Mouse (Mus musculus) neural tube, embryonic 15.5 days (tissue): ENCODE results near the gene Robo2. TPM values are rescaled to one million over a fixed set of nuclear protein-coding genes. Genes with fewer than 3 reads are reported as not detected.

Experiments
- ATAC-seq: fragments of 200-750 bp; cut with Nextera tagmentation; 2 replicates; pipeline ENCODE4 v1.8.0; 2017; ENCODE audit warnings: mild to moderate bottlenecking, moderate TSS enrichment, moderate library complexity; ENCODE audit not compliant: low FRiP score
- H3K27ac ChIP-seq: fragments of 300-500 bp; sonication (generic); replicated peaks from 2 replicates; pipeline ENCODE4 v1.5.1; 2015; ENCODE audit warnings: mild to moderate bottlenecking, inconsistent platforms
- H3K27me3 ChIP-seq: fragments of 300-500 bp; sonication (generic); replicated peaks from 2 replicates; pipeline ENCODE4 v1.6.1; 2015; ENCODE audit warnings: inconsistent platforms
- H3K36me3 ChIP-seq: fragments of 300-500 bp; sonication (generic); 2 replicates; pipeline ENCODE4 v1.6.1; 2015; ENCODE audit warnings: inconsistent platforms
- H3K4me1 ChIP-seq: fragments of 300-500 bp; sonication (generic); 2 replicates; pipeline ENCODE4 v1.6.1; 2015; ENCODE audit warnings: inconsistent platforms
- H3K4me2 ChIP-seq: fragments of 300-500 bp; sonication (generic); 2 replicates; pipeline ENCODE4 v1.6.1; 2015; ENCODE audit warnings: inconsistent platforms, mild to moderate bottlenecking, moderate library complexity
- H3K4me3 ChIP-seq: fragments of 300-500 bp; sonication (generic); replicated peaks from 2 replicates; pipeline ENCODE4 v1.5.1; 2015; ENCODE audit warnings: mild to moderate bottlenecking, inconsistent platforms
- H3K9ac ChIP-seq: fragments of 300-500 bp; sonication (generic); replicated peaks from 2 replicates; pipeline ENCODE4 v1.6.1; 2015; ENCODE audit warnings: mild to moderate bottlenecking, inconsistent platforms
- H3K9me3 ChIP-seq: fragments of 300-500 bp; sonication (generic); replicated peaks from 2 replicates; pipeline ENCODE4 v1.6.1; 2016; ENCODE audit warnings: inconsistent platforms
- WGBS: fragments of 180-500 bp; shearing (Covaris S2); methylation state at CpG from one replicate; pipeline ENCODE4 v1.1.7; 2015; ENCODE audit warnings: mixed read lengths; 5-methylcytosine and 5-hydroxymethylcytosine counted together
- polyA plus RNA-seq: library from polyadenylated mRNA; unstranded; fragments of >200 nt; fragmentation: Nextera tagmentation; extraction: Ambion mirVana; gene quantifications from 2 replicates; pipeline ENCODE4 v1.2.1, GENCODE M21; 2015

Gene Robo2
- polyA plus RNA-seq, 1 experiment from 2014 or later, result 87.3 TPM

GRCm38 (mm10) chr16:74191621-74192020 is 220.0 kb downstream of the Robo2 start:
- Histone ChIP-seq H3K27ac (no peak overlapping the region), H3K9ac (no peak overlapping the region), H3K9me3 (no peaks in the 10 kb centered on the region), H3K4me3 (no peak overlapping the region), H3K4me2 (no peak overlapping the region), H3K27me3 (no peaks in the 10 kb centered on the region), H3K4me1 (no peaks in the 10 kb centered on the region), H3K36me3 (no peaks in the 10 kb centered on the region)
- 62% methylated on average over 2 of the region's 2 CpGs for WGBS
- ATAC-seq, result no peak

DNA sequence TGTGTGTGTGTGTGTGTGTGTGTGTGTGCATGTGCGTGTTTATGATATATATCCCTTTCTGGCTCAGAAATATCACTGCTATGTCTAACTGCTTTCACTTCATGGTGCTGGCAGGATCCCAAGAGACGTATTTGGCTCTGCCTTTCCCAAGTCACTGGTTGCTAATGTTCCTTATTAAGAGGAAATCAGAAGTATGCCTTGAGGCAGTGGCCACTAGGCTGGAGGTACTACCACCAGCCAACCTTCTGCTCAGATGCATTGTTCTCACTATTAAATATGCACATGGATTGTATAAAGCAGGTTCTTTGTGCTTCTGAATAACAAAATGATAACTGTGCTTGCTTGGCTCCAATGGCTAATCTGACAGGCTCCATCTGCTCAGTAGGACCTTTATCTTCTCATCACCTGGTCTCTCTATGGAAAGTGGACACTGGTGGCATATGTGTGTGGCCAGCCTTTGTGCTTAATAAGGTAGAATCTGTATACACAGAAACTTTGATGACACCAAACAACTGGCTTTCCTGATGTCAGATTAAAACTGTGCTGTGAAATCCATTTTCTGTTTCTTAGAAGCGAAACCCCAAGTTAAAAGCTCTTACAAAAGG is 229.0 kb downstream of the Robo2 start:
- Histone ChIP-seq H3K4me1 (peaks cover 5% of the 10 kb centered on the region; the same call in 1 of the 2 replicates), H3K9me3 (no peaks in the 10 kb centered on the region), H3K4me2 (no peak overlapping the region), H3K36me3 (no peaks in the 10 kb centered on the region), H3K4me3 (no peak overlapping the region), H3K27ac (peak overlapping the region; percentile 2; the same call in 1 of the 2 replicates), H3K9ac (no peak overlapping the region), H3K27me3 (no peaks in the 10 kb centered on the region)
- WGBS, result 69% methylated on average over 3 of the region's 3 CpGs
- ATAC-seq, result no peak

DNA sequence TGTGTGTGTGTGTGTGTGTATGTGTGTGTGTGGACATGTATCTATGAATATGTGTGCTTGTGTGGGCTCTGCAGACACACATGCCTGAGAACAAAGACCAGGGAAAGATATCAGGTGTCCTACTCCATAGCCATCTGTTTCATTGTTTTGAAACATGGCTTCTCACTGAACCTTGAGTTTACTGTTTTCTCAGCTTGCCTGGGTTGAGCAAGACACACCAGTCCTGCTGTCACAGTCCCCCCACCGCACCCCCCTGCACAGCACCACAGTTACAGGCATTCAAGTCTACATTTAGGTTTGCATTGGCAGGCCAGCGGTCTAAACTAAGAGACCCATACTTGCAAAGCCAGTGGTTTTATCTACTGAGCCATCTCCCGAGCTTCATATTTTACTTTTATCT is 239.0 kb downstream of the Robo2 start:
- 87% methylated on average over 3 of the region's 3 CpGs for WGBS

GRCm38 (mm10) chr16:74169642-74170041 is 242.0 kb downstream of the Robo2 start:
- no peak overlapping the region for H3K27ac ChIP-seq
- no peaks in the 10 kb centered on the region for H3K27me3 ChIP-seq
- H3K9me3 ChIP-seq, result no peaks in the 10 kb centered on the region
- 95% methylated on average over 4 of the region's 4 CpGs for WGBS
- no peak overlapping the region for H3K9ac ChIP-seq
- H3K4me1 ChIP-seq, result peaks cover 4% of the 10 kb centered on the region; the same call in 1 of the 2 replicates
- no peaks in the 10 kb centered on the region for H3K36me3 ChIP-seq
- H3K4me2 ChIP-seq, result no peak overlapping the region
- no peak for ATAC-seq
- no peak overlapping the region for H3K4me3 ChIP-seq

More for the DNA sequence above, 239.0 kb downstream of the Robo2 start:
- H3K4me3 ChIP-seq, result no peak overlapping the region
- H3K36me3 ChIP-seq, result no peaks in the 10 kb centered on the region
- H3K27me3 ChIP-seq, result no peaks in the 10 kb centered on the region
- no peaks in the 10 kb centered on the region for H3K4me1 ChIP-seq
- H3K27ac ChIP-seq, result no peak overlapping the region
- H3K4me2 ChIP-seq, result no peak overlapping the region
- no peak overlapping the region for H3K9ac ChIP-seq
- no peak for ATAC-seq
- H3K9me3 ChIP-seq, result no peaks in the 10 kb centered on the region

DNA sequence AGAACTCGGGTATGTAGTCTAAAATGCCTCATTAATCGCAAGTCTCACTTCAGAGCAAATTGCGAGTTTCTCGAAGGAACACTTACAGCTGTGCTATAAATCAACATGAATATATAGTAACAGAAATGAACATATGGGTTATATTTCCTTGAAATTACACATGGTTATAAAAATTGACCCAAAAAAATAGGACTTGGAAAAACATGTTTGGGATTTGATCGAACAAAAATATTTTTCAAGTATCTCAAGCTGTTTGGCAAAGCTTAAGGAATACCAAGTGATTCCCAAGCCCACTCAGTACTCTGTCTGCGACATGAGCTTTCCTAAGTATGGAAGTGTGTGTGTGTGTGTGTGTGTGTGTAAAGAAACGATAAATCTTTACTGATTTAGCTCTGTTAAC is 242.5 kb downstream of the Robo2 start:
- Histone ChIP-seq H3K4me1 (peaks cover 4% of the 10 kb centered on the region; the same call in 1 of the 2 replicates), H3K4me2 (no peak overlapping the region), H3K9me3 (no peaks in the 10 kb centered on the region), H3K4me3 (no peak overlapping the region), H3K36me3 (no peaks in the 10 kb centered on the region), H3K27ac (no peak overlapping the region), H3K27me3 (no peaks in the 10 kb centered on the region), H3K9ac (no peak overlapping the region)
- ATAC-seq, result no peak
- 71% methylated on average over 7 of the region's 7 CpGs for WGBS

DNA sequence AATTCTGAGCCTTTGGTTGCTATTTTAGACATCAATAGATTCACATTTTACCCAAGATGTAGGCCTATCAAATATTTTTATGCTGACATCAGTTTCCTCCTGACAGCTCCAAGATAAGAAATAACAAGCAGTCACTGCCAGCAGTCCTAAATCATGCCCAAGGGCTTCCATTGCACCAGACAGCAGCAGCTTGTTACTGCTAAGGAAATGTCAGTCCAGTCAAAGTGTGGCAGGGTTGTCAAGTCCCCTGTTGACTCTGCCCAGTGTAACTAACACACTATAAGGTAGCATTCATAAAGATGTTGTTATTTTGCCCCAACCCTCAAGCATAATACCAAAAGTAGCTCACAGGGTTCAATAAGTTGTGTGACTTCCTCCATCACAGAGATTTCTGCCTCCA is 243.8 kb downstream of the Robo2 start:
- Histone ChIP-seq H3K4me3 (no peak overlapping the region), H3K36me3 (no peaks in the 10 kb centered on the region), H3K9me3 (no peaks in the 10 kb centered on the region), H3K27ac (no peak overlapping the region), H3K27me3 (no peaks in the 10 kb centered on the region), H3K4me1 (peaks cover 4% of the 10 kb centered on the region; the same call in 1 of the 2 replicates), H3K4me2 (no peak overlapping the region), H3K9ac (no peak overlapping the region)
- ATAC-seq, result no peak

GRCm38 (mm10) chr16:74162041-74162440 is 249.6 kb downstream of the Robo2 start:
- WGBS, result 86% methylated on average over 4 of the region's 4 CpGs

GRCm38 (mm10) chr16:74159189-74159588 is 252.4 kb downstream of the Robo2 start:
- WGBS, result 94% methylated on average over 3 of the region's 3 CpGs
- no peaks in the 10 kb centered on the region for H3K27me3 ChIP-seq
- H3K4me1 ChIP-seq, result no peaks in the 10 kb centered on the region
- no peak overlapping the region for H3K27ac ChIP-seq
- no peak for ATAC-seq
- no peak overlapping the region for H3K4me3 ChIP-seq
- no peak overlapping the region for H3K9ac ChIP-seq
- H3K36me3 ChIP-seq, result no peaks in the 10 kb centered on the region
- H3K4me2 ChIP-seq, result no peak overlapping the region
- no peaks in the 10 kb centered on the region for H3K9me3 ChIP-seq

More at GRCm38 (mm10) chr16:74162041-74162440, 249.6 kb downstream of the Robo2 start:
- H3K36me3 ChIP-seq, result no peaks in the 10 kb centered on the region
- no peak overlapping the region for H3K27ac ChIP-seq
- peaks cover 4% of the 10 kb centered on the region; the same call in 1 of the 2 replicates for H3K4me1 ChIP-seq
- no peaks in the 10 kb centered on the region for H3K9me3 ChIP-seq
- H3K4me3 ChIP-seq, result no peak overlapping the region
- H3K27me3 ChIP-seq, result no peaks in the 10 kb centered on the region
- H3K9ac ChIP-seq, result no peak overlapping the region
- no peak for ATAC-seq
- H3K4me2 ChIP-seq, result no peak overlapping the region

- Histone ChIP-seq H3K4me2 (no peak overlapping the region), H3K9ac (no peak overlapping the region), H3K4me3 (no peak overlapping the region), H3K27ac (no peak overlapping the region), H3K9me3 (no peaks in the 10 kb centered on the region), H3K4me1 (peaks cover 10% of the 10 kb centered on the region), H3K27me3 (no peaks in the 10 kb centered on the region), H3K36me3 (no peaks in the 10 kb centered on the region)
- ATAC-seq, result no peak
- WGBS, result 95% methylated on average over 1 of the region's 1 CpGs
Measured at GRCm38 (mm10) chr16:74136181-74136580, 275.4 kb downstream of the Robo2 start.

- no peak overlapping the region for H3K27ac ChIP-seq
- no peaks in the 10 kb centered on the region for H3K36me3 ChIP-seq
- 70% methylated on average over 6 of the region's 6 CpGs for WGBS
- H3K9me3 ChIP-seq, result no peaks in the 10 kb centered on the region
- H3K4me3 ChIP-seq, result no peak overlapping the region
- peaks cover 10% of the 10 kb centered on the region for H3K4me1 ChIP-seq
- ATAC-seq, result no peak
- no peak overlapping the region for H3K4me2 ChIP-seq
- H3K9ac ChIP-seq, result no peak overlapping the region
- H3K27me3 ChIP-seq, result no peaks in the 10 kb centered on the region
Measured at GRCm38 (mm10) chr16:74132833-74133232, 278.8 kb downstream of the Robo2 start.

DNA sequence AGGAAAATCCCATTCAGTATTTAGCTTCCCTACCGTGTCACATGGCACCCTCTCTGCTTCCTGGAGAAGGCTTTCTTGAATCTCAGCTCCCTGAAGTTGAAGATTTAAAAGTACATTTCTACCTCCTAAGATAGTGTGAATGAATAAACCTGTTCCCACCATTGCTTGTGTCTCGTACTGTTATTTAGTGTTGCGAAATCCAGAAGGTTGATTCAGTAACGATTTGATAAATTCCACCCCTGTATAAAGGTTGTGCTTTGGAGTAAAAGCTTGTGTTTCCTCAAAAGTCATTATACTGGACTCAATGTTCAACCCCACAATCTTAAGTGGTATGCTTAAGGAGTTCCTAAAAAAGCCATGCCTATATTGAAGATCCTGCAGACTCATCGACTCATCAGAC is 280.3 kb downstream of the Robo2 start:
- no peaks in the 10 kb centered on the region for H3K9me3 ChIP-seq
- no peak overlapping the region for H3K27ac ChIP-seq
- 96% methylated on average over 5 of the region's 5 CpGs for WGBS
- no peaks in the 10 kb centered on the region for H3K27me3 ChIP-seq
- no peak for ATAC-seq
- H3K4me1 ChIP-seq, result peaks cover 10% of the 10 kb centered on the region
- H3K4me3 ChIP-seq, result no peak overlapping the region
- no peak overlapping the region for H3K4me2 ChIP-seq
- H3K9ac ChIP-seq, result no peak overlapping the region
- H3K36me3 ChIP-seq, result no peaks in the 10 kb centered on the region

DNA sequence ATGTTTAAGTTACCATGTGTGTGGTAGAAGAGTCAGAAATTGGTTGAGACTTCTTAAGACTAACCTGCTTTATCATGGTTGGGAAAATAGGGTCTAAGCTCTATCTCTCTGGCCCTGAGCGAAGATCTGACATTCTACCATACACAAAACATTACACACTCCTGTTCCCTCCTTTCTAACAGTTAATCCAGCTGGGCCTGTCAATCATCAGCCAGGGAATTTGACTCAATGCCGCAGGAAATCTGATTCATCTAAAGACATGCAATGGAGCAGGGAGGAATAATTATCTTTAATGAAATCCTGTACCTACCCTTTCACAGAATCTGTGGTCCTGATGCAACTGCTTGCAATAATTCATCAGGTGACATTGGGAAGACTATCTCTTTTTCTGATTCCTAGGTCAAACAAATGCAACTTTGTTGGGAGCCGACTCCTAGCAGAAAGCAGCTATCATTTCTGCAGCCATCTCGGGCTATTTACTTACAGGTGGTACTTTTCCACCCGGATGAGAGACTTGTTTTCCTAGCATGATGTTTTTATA is 283.1 kb downstream of the Robo2 start:
- H3K4me2 ChIP-seq, result no peak overlapping the region
- no peaks in the 10 kb centered on the region for H3K27me3 ChIP-seq
- H3K9me3 ChIP-seq, result no peaks in the 10 kb centered on the region
- no peak for ATAC-seq
- no peaks in the 10 kb centered on the region for H3K4me1 ChIP-seq
- 86% methylated on average over 5 of the region's 5 CpGs for WGBS
- no peak overlapping the region for H3K27ac ChIP-seq
- H3K4me3 ChIP-seq, result no peak overlapping the region
- H3K9ac ChIP-seq, result no peak overlapping the region
- no peaks in the 10 kb centered on the region for H3K36me3 ChIP-seq
